Mouse (Mus musculus): ENCODE measurements around the gene Catsper1. TPM values are rescaled to one million over a fixed set of nuclear protein-coding genes. Genes with fewer than 3 reads are reported as not detected.
"Not testable (repeated sequence)": the region's sequence is repeated elsewhere in the genome, so short reads cannot be mapped to it uniquely, and the experiment has no call there.

Gene Catsper1
- polyA plus RNA-seq, 1 experiment from 2014 or later, result not detected

DNA sequence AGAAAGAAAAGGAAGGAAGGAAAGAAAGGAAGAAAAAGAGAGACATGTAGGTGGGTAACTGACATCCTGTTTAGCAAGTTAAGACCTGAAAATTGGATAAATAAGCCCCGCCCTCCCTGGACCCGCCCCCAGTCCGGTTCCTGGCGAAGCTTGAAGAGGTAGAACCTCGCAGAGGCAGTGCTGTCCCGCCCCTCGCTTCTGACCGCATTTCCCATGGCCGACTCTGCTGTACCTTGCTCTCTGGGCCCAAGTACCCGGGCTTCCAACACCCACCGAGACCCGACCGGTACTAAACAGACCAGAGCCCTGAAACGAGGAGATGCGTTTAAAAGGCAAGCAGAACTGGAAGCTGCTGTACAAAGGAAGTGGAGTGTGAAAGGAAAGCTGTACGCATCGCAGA, 11.7 kb upstream of the Catsper1 start:
- Histone ChIP-seq H3K27ac (no peak overlapping the region), H3K9ac (no peak overlapping the region), H3K4me3 (replicated peaks) (no peak overlapping the region), H3K4me1 (no peaks in the 10 kb centered on the region), H3K9me3 (no peaks in the 10 kb centered on the region), H3K4me2 (no peak overlapping the region), H3K27me3 (replicated peaks) (no peaks in the 10 kb centered on the region), H3K36me3 (no peaks in the 10 kb centered on the region)
- no peak for ATAC-seq (ENCODE audit: insufficient read depth, low FRiP score, low read depth)
- 48% methylated on average over 17 of the region's 17 CpGs for WGBS

DNA sequence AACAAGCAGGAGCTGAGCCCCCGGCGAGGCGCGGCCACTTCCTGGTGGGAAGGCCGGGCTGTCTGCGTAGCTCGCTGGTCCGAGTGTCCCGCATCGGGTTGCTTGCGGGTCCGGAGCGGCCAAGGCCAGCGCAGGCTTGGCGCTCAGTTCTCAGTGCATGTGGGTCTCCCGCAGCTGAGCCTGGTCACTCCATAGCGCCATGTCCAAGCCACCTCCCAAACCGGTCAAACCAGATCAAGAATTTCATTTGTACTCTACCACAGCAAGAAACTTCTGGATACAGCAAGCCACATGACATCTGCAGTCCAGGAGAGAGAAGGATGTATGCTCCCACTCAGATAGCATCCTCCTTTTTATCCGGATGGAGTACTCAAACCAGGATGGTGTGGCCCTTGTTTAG, 7.6 kb upstream of the Catsper1 start:
- H3K27ac ChIP-seq, result no peak overlapping the region
- ATAC-seq (ENCODE audit: insufficient read depth, low FRiP score, low read depth), result no peak
- H3K4me2 ChIP-seq, result no peak overlapping the region
- H3K9me3 ChIP-seq, result no peaks in the 10 kb centered on the region
- 65% methylated on average over 19 of the region's 19 CpGs for WGBS
- H3K27me3 ChIP-seq (replicated peaks), result no peaks in the 10 kb centered on the region
- H3K9ac ChIP-seq, result no peak overlapping the region
- no peak overlapping the region for H3K4me3 ChIP-seq (replicated peaks)
- H3K4me1 ChIP-seq, result no peaks in the 10 kb centered on the region
- no peaks in the 10 kb centered on the region for H3K36me3 ChIP-seq

DNA sequence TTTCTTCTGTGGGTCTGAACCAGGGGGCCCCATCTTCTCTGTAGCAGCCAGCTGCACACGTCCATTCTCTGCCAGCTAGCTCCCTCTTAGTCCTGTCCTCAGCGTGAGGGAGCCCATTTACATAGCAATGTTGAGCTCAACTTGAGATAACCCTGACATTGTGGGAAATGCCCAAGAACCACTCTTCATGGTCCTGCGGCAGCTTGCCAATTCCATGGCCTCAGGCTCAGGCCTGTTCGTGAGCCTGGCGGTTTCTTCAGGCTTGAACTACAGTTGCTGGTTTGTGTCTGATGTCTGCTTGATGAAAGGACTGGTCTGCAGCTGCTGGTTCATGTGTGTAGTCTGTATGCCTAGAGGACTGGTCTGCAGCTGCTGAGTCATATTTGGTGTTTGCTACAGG, 800 bp upstream of the Catsper1 start:
- Histone ChIP-seq H3K9me3 (no peaks in the 10 kb centered on the region), H3K36me3 (no peaks in the 10 kb centered on the region), H3K4me3 (replicated peaks) (no peak overlapping the region), H3K9ac (no peak overlapping the region), H3K4me1 (no peaks in the 10 kb centered on the region), H3K27ac (no peak overlapping the region), H3K4me2 (no peak overlapping the region), H3K27me3 (replicated peaks) (no peaks in the 10 kb centered on the region)
- no peak for ATAC-seq (ENCODE audit: insufficient read depth, low FRiP score, low read depth)
- 64% methylated on average over 5 of the region's 5 CpGs for WGBS

DNA sequence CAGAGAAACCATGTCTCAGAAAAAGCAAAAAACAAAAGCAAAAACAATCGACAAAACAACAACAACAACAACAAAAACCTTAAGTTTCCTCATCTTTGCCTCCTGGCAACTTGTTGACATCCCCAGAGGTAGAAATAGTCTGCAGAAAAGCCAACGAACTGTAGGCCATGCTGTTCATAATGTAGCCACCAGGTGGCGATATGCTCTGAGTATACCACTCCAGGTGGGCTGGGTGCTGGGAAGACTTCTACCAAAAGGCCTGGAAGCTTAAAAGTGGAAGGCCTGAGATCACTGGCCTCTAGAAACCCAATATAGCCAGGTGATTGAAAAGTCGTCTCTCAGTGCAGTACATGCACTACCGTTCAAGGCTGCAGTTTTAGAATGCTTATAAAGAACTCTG, 2.4 kb downstream of the Catsper1 start:
- no peaks in the 10 kb centered on the region for H3K9me3 ChIP-seq
- WGBS, result 19% methylated on average over 5 of the region's 5 CpGs
- H3K27ac ChIP-seq, result no peak overlapping the region
- no peaks in the 10 kb centered on the region for H3K4me1 ChIP-seq
- no peak overlapping the region for H3K4me2 ChIP-seq
- no peak overlapping the region for H3K9ac ChIP-seq
- H3K4me3 ChIP-seq (replicated peaks), result no peak overlapping the region
- H3K36me3 ChIP-seq, result no peaks in the 10 kb centered on the region
- no peak for ATAC-seq (ENCODE audit: insufficient read depth, low FRiP score, low read depth)
- H3K27me3 ChIP-seq (replicated peaks), result no peaks in the 10 kb centered on the region

DNA sequence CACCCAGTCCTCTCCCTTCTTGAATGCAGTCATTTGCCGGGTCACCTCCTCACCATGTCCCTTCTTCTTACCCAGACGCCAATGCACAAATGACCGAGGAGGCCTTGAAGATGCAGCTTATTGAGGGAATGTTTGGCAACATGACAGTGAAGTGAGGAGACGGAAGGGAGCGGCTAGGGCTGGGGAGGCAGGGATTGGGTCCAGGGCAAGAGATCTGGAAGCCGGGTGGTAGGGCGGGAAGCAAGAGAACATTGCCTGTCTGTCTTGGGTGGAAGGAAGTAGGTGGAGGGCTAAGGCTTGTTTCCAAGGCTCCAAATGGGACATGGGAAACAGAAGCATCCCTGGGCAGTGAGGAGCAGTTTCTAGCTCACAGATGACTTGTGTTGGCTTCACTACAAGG, 5.8 kb downstream of the Catsper1 start:
- no peak overlapping the region for H3K4me2 ChIP-seq
- H3K4me1 ChIP-seq, result no peaks in the 10 kb centered on the region
- H3K27me3 ChIP-seq (replicated peaks), result no peaks in the 10 kb centered on the region
- H3K4me3 ChIP-seq (replicated peaks), result no peak overlapping the region
- H3K9ac ChIP-seq, result no peak overlapping the region
- H3K27ac ChIP-seq, result no peak overlapping the region
- no peaks in the 10 kb centered on the region for H3K36me3 ChIP-seq
- H3K9me3 ChIP-seq, result no peaks in the 10 kb centered on the region
- ATAC-seq (ENCODE audit: insufficient read depth, low FRiP score, low read depth), result no peak
- 88% methylated on average over 7 of the region's 7 CpGs for whole genome bisulfite sequencing

DNA sequence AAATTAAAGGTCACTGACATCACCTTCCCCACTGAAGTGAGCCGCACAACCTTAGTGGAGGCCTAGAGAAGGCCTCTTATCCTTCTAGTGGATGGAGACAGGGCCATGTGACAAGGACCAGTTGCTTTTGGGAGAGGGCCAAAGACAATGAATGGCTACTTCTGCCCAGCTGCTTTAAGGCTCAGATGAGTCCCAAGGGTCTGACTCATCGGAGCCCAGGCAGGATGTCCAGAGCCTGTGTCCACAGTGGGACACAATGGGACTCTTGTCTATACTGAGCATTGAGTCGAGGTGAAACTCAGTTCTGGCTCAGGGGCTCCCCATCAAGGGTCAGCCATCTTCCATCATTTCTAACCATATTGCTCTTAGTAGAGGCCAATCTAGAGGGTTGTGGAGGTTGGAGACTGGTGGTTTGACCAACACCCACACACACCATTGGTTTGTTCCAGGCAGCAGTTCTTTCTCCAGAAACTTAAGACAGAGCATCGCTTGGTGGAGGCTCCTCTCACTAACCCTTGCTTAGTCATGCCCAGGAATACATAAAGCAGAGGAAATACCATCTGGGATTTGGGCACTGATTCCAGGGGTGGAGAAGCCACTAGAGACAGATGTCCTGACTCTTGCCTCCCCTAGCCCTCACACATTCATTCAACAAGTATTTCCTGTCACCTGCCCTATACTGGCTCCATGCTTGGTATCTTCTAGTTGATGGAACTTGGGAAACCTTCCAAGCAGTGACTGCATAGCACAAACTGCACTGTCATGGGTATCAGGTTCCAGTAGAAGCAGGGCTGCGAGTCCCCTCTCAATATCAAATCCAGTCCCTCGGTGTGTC, 10.0 kb downstream of the Catsper1 start:
- no peaks in the 10 kb centered on the region for H3K27me3 ChIP-seq (replicated peaks)
- ATAC-seq (ENCODE audit: insufficient read depth, low FRiP score, low read depth), result no peak
- no peaks in the 10 kb centered on the region for H3K9me3 ChIP-seq
- H3K4me1 ChIP-seq, result 0 out of 2 replicates have a peak, but pooled peaks cover 6% of the 10 kb centered on the region
- WGBS, result 72% methylated on average over 6 of the region's 6 CpGs
- no peaks in the 10 kb centered on the region for H3K36me3 ChIP-seq
- H3K27ac ChIP-seq, result no peak overlapping the region
- H3K4me3 ChIP-seq (replicated peaks), result no peak overlapping the region
- H3K4me2 ChIP-seq, result no peak overlapping the region
- H3K9ac ChIP-seq, result no peak overlapping the region

DNA sequence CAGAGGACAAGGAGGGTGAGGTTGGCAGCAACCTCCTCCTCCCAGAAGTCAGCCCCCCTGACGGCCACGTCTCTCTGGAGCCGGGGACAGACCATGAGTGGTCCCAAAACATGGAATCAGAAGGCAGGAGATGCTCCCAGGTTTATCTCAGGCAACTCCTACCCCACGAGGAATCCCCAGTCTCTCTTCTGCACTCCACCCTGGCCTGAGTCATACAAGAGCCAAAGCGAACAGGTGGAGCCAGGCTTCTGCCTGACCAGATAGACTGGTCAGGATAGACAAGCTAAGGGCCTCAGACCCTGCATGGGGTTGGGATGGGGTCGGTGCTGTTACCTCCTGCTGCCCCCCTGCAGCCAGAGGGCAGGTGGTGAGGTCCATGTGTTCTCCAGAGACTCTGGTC, 12.5 kb downstream of the Catsper1 start:
- Histone ChIP-seq H3K36me3 (no peaks in the 10 kb centered on the region), H3K9me3 (no peaks in the 10 kb centered on the region), H3K4me2 (no peak overlapping the region), H3K27ac (no peak overlapping the region), H3K4me1 (0 out of 2 replicates have a peak, but pooled peaks cover 6% of the 10 kb centered on the region), H3K9ac (no peak overlapping the region), H3K4me3 (replicated peaks) (no peak overlapping the region), H3K27me3 (replicated peaks) (no peaks in the 10 kb centered on the region)
- WGBS, result 70% methylated on average over 6 of the region's 6 CpGs
- ATAC-seq (ENCODE audit: insufficient read depth, low FRiP score, low read depth), result no peak

DNA sequence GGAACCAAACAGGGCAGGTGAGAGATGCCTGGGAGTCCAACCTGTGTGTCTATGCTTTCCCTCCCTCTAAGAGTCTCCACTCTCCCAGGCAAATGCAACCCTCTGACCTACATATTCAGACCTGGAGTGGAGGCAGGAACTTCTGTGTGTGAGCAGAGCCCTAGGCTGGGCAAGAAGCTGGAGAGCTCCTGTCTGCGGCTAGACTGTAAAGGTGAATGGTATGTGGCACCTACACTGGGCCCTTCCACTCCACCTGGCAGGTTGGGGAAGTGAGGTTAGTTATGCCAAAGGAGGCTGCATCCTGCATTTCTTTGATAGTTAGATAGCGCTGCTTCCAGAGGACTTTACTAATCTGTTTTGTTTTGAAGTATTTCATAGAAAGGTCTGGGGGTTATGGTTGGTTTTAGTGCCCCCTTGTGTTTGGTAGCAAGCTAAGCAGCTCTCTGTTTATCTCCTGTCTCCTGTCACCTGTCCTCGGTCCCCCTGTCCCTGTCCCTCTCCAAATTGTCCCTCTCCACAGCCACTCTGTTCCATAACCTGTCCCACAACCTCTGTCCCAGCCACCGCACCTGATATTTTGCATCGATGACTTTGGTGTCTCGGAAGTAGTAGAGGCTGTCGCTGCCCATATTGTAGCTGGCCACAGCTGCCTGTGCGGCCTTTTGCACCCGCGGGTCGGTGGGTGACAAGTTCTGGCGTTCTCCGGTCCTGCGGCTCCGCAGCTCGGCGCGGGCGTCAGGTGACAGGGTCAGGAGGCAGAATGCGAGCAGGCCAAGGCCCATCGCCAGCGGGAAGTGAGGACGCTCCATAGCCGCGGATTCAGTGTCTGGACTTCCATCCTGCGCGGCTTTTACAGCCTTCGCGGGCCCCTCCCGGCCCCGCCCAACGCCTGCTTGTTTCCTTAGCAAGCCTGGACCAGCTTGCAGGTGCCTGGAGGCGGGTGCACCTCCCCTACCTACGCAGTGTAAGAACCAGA, 13.3 kb downstream of the Catsper1 start:
- Histone ChIP-seq H3K4me3 (replicated peaks) (peak overlapping the region; percentile 42), H3K9me3 (no peaks in the 10 kb centered on the region), H3K9ac (no peak overlapping the region), H3K27me3 (replicated peaks) (no peaks in the 10 kb centered on the region), H3K4me2 (peak overlapping the region; percentile 84), H3K4me1 (0 out of 2 replicates have a peak, but pooled peaks cover 6% of the 10 kb centered on the region), H3K27ac (no peak overlapping the region), H3K36me3 (no peaks in the 10 kb centered on the region)
- no peak for ATAC-seq (ENCODE audit: insufficient read depth, low FRiP score, low read depth)
- 6% methylated on average over 34 of the region's 34 CpGs for WGBS

DNA sequence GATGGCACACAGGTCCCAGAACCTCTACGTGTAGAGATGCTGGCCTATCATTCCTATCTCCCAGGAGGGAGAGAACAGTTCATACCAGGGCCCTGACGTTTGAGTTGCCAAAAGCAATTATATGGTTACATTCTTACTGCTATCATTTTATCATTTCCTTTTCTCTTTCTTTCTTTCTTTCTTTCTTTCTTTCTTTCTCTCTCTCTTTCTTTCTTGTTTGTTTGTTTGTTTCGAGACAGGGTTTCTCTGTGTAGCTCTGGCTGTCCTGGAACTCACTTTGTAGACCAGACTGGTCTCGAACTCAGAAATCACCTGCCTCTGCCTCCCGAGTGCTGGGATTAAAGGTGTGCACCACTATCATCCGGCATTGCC, 13.9 kb downstream of the Catsper1 start, which contains the start of gene Cst6:
Gene Cst6 (minus strand): TSS at position 73 of the 372 bp plus-strand sequence.
- H3K4me1 ChIP-seq; ATAC-seq (ENCODE audit: insufficient read depth, low FRiP score, low read depth); H3K36me3 ChIP-seq; H3K27ac ChIP-seq; H3K9ac ChIP-seq; H3K9me3 ChIP-seq; H3K27me3 ChIP-seq (replicated peaks): not testable (repeated sequence)
- 61% methylated on average over 6 of the region's 6 CpGs for WGBS
- peak within 1 kb of the TSS; percentile 84 for H3K4me2 ChIP-seq
- peak within 1 kb of the TSS; percentile 42 for H3K4me3 ChIP-seq (replicated peaks)

DNA sequence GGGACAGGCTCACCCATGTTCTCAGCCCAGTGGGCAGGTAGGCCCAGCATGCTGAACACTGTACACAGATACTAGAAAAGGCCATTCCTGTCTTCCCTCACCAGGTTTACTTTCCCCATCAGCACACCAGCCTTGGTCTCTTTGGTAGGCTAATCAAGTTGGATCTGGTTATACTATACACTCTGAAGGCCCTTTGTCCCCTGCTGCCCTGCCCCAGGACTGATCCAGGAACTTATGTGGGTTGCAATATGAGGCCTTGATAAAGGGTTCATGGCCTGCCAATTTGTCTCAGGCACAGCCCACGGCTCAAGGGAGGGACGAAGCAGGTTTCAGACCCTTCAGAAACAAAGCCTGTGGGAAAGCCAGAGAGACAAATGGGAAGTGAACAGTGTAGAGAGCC, 18.1 kb downstream of the Catsper1 start:
- no peak overlapping the region for H3K4me2 ChIP-seq
- H3K9ac ChIP-seq, result no peak overlapping the region
- no peaks in the 10 kb centered on the region for H3K36me3 ChIP-seq
- H3K4me3 ChIP-seq (replicated peaks), result no peak overlapping the region
- no peak for ATAC-seq (ENCODE audit: insufficient read depth, low FRiP score, low read depth)
- H3K27ac ChIP-seq, result no peak overlapping the region
- no peaks in the 10 kb centered on the region for H3K27me3 ChIP-seq (replicated peaks)
- H3K4me1 ChIP-seq, result 0 out of 2 replicates have a peak, but pooled peaks cover 6% of the 10 kb centered on the region
- WGBS, result 58% methylated on average over 2 of the region's 2 CpGs
- no peaks in the 10 kb centered on the region for H3K9me3 ChIP-seq

DNA sequence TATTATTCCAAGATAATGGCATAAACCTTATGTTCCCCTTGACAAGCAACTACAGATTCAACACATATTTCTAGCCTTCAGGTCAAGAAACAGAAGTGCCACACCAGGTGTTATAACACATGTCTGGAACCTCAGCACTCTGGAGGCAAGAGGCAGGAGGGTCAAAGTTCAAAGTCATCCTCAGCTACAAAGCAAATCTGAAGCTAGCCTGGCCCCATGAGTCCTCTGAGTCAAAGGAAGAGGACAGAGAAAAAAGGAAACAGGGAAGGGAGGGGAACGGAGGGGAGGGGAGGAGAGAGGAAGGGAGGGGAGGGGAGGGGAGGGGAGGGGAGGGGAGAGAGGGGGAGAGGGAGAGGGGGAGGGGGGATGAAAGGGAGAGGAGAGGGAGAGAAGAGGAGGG, 20.5 kb downstream of the Catsper1 start:
- ATAC-seq (ENCODE audit: insufficient read depth, low FRiP score, low read depth), result no peak
- no peak overlapping the region for H3K27ac ChIP-seq
- no peak overlapping the region for H3K9ac ChIP-seq
- no peaks in the 10 kb centered on the region for H3K36me3 ChIP-seq
- H3K9me3 ChIP-seq, result no peaks in the 10 kb centered on the region
- 40% methylated on average over 1 of the region's 1 CpGs for WGBS
- H3K4me2 ChIP-seq, result no peak overlapping the region
- no peaks in the 10 kb centered on the region for H3K4me1 ChIP-seq
- H3K27me3 ChIP-seq (replicated peaks), result no peaks in the 10 kb centered on the region
- H3K4me3 ChIP-seq (replicated peaks), result no peak overlapping the region

DNA sequence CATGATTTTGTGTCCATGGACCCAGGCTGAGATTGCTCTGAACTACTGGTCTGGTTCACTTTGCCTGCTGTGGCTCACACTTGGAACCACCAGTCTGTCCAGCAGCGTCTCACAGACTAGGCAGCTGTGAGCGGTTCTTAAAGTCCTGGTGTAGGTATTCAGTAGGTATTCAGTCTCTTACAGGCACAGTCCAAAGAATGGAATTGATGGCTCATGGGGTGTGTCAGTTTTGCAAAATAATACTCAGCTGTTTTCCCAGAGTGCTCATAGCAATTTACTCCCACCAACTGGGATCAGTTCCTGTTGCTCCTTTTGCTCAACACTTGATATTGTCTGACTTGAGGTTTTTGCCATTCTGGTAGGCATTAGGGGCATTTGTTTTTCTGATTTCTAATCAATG, 26.6 kb downstream of the Catsper1 start:
- ATAC-seq (ENCODE audit: insufficient read depth, low FRiP score, low read depth), result no peak
- Histone ChIP-seq H3K27me3 (replicated peaks) (no peaks in the 10 kb centered on the region), H3K4me2 (no peak overlapping the region), H3K4me1 (peaks cover 9% of the 10 kb centered on the region; the same call in 1 of the 2 replicates), H3K9ac (no peak overlapping the region), H3K9me3 (no peaks in the 10 kb centered on the region), H3K36me3 (peaks cover 19% of the 10 kb centered on the region), H3K27ac (no peak overlapping the region), H3K4me3 (replicated peaks) (no peak overlapping the region)
- WGBS, result 73% methylated on average over 2 of the region's 2 CpGs
